Mouse (Mus musculus) adrenal gland, adult 18-20 months (tissue): ENCODE data around the gene Bean1. TPM values are rescaled to one million over a fixed set of nuclear protein-coding genes. Genes with fewer than 3 reads are reported as not detected.

Experiments
- DNase-seq, 2 experiments: peaks; one replicate each; pipeline ENCODE4 v3.0.0; 2021 to 2022; ENCODE audit warnings: low spot score in 2 of 2
- long read RNA-seq, 2 experiments: library from polyadenylated mRNA; stranded (forward); transcript quantifications; one replicate each; pipeline ENCODE4 v2.0.0; 2021
- total RNA-seq, 2 experiments: library from RNA; stranded (reverse); gene quantifications; 1 replicate in 1 of 2; 2 replicates in 1 of 2; pipeline ENCODE4 v1.2.3; 2021

Gene Bean1
- 10 to 100 TPM in 1 of 2 experiments, 1 to 10 TPM in 1; 6.3 to 12.0 TPM for total RNA-seq
- long read RNA-seq, experiment 1, partial matches to known transcripts: 0 of 6 reads
- long read RNA-seq, experiment 1, other reads (novel, unspliced or antisense): 4 of 6 reads
- long read RNA-seq, experiment 2, partial matches to known transcripts: 0 of 1 reads
- long read RNA-seq, experiment 2, other reads (novel, unspliced or antisense): 0 of 1 reads

DNA sequence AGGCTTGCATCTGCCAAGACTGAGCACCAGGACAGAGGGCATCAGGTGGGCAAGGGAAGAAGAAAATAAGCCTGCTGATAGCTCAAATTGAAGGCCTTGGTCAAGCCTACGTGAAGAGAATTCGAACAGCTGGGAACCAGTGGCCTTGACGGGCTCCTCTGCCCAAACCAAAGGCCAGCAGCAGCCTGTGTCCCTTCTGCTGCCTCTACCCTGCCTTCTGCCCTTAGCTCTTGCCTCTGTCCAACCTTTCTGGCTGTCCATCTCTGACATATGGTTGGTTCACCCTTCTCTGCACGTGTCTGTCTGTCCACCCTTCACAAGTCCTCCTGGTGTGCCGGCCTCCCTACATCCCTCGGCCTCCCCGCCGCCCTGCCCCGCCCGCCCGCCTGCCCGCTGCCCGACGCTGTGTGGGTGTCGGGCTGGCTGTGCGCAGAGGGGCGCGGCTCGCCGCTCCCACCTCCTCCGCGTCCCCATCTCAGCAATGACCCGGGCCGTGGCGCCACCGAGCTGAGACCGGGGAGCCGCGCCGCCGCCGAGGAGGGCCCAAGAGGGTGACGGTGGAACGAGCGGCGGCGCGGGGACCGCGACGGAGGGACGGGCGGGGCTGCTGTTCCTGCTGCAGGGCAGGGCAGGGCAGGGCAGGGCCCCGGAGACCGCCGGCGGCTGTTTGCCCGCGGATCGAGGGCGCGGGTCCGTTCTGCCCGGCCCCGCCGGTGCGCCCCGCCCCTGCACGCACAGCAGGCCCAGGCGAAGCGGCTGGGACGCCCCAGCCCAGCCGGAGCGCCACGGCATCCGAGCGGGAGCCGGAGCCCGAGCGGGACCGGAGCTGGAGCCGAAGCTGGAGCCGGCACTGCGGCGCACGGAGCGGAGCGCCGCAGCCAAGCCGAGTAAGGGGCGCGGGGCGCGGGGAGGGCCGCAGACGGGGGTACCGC lies at the start of gene Bean1:
Gene Bean1, plus strand, starts transcription at position 325 of the 932 bp plus-strand sequence.
- DNase-seq: peak; percentile 54 to 58

DNA sequence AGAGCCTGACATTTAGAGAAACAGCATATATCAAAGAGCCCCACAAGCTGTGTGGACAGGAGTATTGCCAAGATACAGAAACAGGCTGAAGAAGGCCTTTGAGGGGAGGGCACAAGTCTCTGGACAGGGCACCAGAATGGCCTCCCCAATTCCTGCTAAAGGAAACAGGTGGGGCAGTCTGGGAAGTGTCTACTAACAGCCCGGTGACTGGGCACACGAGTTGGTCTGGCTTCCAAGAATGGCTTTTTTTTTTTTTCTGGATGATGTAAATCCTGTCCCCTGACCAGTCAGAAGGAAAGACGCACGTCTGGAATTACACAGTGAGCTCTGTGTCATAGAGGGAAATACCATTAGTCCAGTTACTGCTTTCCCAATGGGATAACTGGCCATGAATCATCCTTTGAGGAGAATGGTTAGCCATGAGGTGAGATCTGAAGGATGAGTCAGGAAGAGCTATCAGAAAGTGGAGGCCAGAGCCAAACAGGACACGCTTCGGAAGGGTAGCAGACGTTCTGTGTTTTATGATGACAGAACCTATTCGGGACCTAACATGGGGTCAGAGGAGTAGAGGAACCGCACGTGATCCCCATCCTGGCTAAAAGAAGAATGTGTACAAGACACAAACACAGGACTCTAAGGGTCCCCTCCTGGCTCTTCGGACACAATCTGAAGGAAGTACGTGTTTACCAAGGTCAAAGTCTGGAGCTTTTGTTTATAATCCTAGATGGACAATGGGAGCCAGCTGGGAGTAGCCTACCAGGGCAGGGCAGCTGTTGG lies 48.4 kb upstream of the Bean1 start:
- no peak for DNase-seq

DNA sequence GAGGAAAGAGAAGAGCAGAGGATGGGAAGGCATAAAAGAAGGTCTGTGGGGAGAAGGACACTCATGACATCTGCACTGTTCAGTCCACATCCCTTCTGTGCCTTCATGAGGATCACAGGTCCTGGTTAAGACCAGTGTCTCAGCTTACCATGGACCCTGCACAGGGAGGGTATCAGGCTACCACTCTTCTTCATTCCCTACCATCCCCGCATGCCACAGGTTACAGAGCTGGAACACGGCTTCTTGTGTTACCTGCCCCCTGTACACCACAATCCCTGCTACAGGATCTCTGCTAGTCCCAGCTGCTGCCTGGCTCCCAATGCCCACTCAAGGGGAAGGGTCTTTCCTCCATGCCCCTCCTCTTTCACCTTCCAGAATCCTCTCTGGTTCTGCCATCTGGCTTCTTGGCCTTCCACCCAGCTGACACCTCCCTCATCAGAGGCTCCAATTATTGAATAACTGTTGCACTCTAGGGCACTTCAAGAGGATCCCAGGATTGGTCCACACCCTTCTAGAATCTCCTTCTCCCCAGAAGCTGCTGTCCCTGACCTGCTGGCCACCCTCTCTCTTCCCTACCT lies 47.1 kb upstream of the Bean1 start:
- DNase-seq: no peak

DNA sequence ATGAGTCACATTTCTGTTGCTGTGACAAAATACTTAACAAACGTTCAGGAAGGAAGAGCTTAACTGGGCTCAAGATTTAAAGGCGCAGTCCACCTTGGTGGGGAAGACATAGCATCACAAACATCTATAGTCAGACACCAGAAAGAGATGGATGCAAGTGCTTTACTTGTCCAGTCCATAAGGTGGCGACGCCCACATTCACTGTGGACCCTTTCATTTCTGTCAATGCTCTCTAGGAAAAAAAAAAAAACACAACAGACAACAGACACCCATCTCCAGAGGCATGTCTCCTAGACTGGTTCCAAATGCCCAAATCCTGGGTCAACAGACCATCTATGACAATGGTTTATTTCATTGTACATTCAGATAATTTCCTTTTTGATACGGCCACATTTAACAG lies 45.7 kb upstream of the Bean1 start:
- no peak for DNase-seq

DNA sequence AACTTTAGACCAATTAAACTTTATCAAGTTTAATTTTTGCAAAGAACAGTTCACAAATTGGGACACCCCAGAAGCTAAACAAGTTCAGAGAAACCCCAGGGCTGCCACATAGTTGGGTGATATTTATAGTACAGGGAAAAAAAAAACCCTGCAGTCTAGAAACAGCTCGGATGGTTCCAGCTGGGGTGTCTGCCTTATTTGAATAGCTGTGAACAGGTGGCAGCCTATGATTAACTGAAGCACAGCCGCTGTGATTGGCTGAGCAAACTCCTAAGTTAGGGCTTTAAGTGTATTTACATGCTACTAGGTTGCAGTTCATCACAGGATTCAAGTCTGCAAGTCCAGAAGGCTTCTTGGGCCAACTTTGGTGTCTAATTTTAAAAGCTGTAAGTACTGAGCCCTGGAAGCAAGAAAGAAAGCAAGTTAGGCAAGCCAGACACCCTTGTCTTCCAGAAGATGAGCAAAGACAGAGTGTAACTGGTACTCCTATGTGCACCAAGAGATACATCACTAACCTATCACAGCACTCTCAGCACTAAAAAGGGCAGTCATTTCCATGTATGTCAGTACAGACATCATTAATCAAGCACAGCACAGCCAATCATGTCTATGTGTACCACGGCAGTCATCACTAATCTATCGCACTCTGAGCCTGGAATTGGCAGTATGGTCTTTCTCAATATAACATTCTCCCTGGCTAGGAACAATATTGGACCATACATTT lies 42.9 kb upstream of the Bean1 start:
- DNase-seq: no peak

DNA sequence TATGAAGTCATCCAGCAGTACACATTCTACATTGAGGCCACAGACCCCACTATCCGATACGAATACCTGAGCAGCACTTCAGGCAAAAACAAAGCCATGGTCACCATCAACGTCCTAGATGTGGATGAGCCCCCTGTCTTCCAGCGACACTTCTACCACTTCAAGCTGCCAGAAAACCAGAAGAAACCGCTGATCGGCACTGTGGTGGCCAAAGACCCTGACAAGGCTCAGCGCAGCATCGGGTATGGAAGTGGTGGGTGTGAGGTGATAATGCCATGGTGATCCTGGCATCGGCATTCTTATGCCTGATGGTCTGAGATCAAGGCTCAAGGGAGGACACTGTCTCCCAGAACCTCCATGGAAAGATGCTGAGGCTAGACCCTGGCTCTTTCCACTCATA lies 39.3 kb upstream of the Bean1 start:
- DNase-seq: no peak

DNA sequence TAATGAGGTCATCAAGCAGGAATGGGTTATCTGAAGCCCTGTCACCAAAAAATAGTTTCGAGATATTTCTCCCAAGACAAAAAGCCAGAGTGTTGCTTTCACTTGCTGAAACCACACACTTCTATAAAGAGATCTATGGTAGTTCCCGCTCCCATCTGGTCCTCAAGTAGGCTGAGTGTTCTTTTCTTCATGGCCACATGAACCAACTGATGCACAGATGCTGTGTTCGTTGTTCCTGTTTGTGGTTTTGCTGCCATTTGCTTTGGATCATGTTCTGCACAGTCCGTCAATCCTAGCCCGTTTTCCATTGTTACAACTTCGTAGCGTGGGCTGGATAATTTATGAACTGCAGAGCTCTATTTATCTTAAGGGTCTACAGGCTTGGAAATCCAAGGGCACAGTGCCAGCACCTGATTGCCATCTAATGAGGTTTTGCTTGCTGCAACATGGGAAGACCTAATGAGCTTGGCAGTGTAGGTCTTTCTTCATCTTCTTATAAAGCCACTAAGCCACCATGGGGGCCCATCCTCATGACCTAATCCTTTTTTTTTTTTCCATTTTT lies 38.7 kb upstream of the Bean1 start:
- DNase-seq: no peak

DNA sequence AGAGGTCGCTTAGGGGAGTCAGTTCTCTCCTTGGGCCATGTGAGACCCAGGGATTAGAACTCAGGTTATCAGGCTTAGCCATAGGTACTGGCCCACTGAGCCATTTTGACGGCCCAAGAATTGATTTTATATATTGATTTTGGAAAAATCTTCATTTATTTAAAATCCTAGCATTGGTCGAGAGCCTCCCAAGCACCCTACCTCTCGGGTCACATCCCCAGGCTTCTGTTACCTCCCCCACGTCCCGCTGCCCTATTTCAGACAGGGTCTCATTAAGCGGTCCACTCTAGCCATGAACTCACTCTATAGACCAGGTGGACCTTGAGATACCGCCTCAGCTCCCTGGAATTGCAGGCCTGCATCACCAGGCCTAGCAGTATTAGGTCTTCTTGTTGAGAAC lies 35.7 kb upstream of the Bean1 start:
- DNase-seq: no peak

DNA sequence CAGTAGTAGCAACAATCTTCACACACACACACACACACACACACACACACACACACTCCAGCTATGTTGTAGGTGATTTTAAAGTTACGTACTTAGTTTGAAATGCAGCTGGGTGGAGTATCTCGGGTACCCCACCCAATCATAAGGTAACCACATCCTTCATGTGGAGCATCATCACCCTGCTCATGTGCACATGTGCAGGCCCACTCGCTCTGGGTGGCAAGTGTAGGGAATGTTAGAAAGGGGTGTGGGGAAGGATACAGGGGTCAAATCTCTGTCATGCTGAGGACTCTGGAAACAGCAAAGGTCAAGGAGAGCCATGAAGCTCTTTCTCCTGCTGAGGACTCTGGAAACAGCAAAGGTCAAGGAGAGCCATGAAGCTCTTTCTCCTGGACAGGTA lies 34.0 kb upstream of the Bean1 start:
- no peak for DNase-seq

DNA sequence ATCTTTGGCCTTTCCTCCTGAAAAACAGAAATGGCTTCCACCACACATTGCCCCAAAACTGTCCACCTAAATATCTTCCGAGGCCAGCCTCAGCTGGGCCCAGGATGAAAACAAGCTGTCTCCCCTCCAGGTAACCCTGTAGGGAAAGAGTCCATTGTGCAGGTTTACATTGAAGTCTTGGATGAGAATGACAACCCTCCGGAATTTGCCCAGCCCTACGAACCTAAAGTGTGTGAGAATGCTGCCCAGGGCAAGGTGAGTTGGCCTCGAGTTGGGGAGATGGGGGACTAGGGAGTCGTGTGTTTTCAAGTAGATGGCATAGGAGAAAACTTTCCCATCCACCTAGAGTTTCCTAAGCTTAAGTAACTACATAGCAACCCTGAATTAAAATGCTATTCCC lies 32.6 kb upstream of the Bean1 start:
- no peak for DNase-seq

DNA sequence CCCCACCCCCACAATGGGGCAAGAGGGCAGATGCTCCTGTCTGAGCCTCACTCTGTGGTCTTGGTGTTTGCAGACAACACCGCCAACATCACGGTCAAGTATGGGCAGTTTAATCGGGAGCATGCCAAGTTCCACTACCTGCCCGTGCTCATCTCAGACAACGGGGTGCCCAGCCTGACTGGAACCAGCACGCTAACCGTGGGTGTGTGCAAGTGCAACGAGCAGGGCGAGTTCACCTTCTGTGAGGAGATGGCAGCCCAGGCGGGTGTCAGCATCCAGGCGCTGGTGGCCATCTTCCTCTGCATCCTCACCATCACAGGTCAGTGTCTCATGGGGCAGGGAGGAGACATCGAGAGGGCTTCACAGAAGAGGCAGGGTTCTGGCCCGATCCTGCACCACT lies 29.6 kb upstream of the Bean1 start:
- no peak for DNase-seq

DNA sequence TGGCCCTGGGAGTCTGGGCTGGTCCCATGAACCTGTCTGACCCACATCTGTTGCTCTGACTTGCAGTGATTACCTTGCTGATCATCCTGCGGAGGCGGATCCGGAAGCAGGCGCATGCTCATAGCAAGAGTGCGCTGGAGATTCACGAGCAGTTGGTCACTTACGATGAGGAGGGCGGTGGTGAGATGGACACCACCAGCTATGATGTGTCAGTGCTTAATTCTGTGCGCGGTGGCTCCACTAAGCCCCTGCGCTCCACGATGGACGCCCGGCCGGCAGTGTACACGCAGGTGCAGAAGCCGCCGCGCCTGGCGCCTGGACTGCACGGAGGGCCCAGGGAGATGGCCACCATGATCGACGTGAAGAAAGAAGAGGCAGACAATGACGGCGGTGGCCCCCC lies 27.8 kb upstream of the Bean1 start:
- no peak for DNase-seq

DNA sequence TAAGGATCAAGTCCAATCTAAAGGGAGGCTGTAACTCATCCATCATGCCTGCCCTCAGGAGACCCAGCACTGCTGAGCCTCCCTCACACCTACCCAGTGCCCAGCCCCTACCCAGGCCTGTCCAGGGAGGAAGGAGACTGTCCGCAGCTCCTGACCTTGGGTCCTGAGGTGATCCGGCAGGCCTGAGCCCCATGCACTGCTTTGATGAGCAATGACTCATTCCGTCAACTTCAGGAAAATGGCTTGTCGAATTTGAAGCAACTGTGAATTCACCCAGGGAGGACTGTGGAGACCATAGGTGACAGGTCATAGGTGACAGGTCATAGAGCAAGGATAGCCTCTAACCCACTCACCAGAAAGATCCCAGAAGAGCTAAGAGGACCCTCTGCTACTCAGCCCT lies 26.9 kb upstream of the Bean1 start:
- no peak for DNase-seq

DNA sequence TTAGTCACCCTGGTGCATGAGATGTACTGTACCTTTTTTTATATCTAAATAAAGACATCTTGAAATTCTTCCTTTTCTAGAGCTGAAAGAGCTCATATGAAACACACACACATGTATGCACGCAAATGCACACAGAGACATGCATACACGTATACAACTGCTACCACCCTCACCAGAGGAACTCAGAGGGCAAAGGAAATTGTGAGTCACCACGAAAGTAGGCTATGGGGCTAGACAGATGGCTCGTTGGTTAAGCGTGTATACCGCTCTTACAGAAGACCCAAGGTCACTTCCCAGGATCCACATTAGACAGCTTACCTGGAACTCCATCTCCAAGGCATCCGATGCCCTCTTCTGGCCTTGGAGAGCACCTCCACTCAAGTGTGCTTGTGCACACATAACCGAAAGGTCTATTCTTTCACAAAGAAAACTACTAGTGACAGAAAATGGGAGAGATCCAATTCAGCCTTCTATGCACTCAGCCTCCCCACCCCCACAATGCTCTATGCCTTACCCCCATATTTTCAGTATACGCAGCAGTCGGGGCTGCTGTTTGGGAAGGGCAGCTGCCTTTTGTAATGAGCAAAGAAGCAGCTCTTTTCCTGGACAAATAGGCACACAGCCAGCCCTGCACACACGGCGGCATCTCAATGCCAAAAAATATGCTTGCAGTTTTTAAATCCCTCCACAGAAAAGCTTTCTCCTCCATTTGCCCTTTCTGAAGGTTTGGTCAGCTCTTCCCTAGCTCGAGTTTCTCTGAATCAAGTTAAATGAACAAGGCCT lies 25.6 kb upstream of the Bean1 start:
- no peak for DNase-seq

DNA sequence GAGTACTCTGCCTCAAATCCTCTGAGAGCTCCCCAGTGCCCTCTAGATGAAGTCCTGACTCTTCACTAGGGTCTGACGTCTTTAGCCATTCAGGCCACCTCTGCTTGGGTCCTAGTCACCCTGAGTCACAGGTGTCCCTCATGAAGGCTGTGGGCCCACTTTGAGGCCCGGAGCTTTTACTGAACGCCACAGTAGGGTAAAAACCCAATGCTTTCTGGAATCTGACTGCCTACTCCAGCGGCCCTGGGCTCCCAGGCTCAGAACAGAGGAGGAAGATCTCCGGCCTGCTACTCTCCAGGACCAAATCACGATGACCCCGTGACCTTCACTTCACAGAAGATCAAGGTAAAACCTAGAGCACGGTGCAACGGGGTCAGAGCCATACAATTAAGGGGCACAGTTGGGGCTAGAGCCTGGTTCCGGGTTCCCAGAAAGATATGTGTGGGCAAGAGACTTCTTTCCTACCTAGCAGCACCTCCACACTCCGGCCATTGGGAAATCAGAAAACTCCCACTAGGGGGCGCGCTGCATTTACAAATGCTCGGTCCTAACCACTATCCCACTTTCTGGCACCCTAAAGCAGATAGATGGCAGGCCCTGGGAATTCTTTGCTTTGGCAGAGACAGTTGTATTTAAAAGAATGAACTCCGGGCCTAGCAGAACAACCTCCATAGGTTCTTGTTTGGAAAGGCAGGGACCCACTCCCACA lies 24.1 kb upstream of the Bean1 start:
- DNase-seq: peak; percentile 88 to 91

DNA sequence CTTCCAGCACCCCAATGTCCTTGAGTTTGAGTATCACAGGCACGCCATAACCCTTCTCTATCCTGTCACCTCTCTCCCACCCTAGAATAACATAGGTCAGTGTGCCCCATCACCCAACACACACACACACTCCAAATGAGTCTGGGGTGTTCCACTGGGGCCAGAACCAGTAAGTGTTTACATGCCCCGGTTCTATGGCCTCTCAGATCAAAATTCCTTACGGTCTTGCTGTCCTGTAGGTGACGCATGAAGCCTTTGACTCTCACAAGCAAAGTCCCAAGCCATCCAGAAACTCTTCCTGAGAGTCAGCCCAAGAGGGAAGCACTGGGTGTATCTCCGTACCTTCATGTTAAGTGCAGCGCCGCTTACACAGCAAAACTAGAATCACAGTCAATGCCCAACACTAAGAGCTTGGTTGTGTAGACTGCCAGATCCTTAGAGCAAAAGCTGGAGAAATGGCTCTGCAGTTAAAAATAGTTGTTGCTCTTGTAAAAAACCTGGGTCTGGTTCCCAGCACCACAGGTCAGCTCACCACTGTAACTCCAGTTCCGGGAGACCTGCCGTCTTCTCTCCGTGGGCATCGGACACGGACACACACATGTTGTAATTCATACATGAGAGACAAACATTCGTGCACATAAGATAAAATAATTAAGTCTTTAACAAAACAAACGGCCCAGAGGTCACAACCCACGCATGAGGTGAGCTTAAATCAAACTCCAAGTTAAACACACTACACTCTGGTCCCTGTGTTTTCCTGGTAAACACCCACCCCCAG lies 23.3 kb upstream of the Bean1 start:
- no peak for DNase-seq

DNA sequence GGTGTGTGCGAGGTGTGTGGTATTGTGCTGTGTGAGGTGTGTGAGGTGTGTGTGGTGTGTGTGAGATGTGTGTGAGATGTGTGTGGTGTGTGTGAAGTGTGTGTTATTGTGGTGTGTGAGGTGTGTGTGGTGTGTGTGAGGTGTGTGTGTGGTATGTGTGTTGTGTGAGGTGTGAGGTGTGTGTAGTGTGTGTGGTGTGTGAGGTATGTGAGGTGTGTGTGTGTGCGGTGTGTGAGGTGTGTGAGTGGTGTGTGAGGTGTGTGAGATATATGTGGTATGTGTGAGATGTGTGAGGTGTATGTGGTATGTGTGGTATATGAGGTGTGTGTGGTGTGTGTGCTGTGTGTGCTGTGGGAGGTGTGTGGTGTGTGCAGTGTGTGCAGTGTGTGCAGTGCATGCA lies 22.3 kb upstream of the Bean1 start:
- no peak for DNase-seq

DNA sequence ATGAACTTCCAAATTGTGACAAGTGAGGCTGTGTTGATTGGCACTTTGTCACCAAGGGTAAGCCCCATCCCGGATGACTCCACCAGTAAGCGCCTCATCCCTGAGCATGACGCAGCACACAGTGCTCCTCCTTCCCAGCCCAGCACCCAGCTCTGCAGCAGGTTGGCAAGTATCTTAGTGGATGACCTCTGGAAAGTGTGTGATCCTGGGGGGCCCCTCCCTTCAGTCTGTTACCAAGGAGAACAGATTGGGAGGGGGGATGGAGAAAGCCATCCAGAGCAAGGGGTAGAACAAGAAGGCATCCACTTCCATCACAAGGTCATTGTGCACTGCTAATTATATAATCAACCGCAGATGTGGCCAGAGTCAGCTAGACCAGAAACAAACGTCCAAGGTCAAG lies 9.5 kb upstream of the Bean1 start:
- DNase-seq: no peak
